15 mouse cellular contexts compared by ENCODE assay signal in genomic region chrX:114694540-114694939, GRCm38 (mm10).
"Had no signal": no experiment of that assay in that cellular context is flagged by ENCODE, and none has a peak within 500 bp of the region (broad histone marks: within the 10 kb centered on the region; RNA-seq: fewer than 3 reads in every experiment).

No protein-coding gene starts in this region.

- H3K36me3 ChIP-seq: limb, embryonic 12.5 days; liver, embryonic 15.5 days had no signal

- H3K9ac ChIP-seq: limb, embryonic 12.5 days; liver, embryonic 15.5 days had no signal

- H3K4me3 ChIP-seq: layer of hippocampus, adult 2 months; limb, embryonic 12.5 days; liver, embryonic 15.5 days; megakaryocyte, embryonic 14.5 days had no signal

- H3K4me2 ChIP-seq: limb, embryonic 12.5 days; liver, embryonic 15.5 days; midbrain, embryonic 11.5 days had no signal

- H3K9me3 ChIP-seq: limb, embryonic 12.5 days; liver, embryonic 15.5 days; megakaryocyte, embryonic 14.5 days had no signal

- H3K4me1 ChIP-seq: limb, embryonic 12.5 days; liver, embryonic 15.5 days; megakaryocyte, embryonic 14.5 days had no signal

- ATAC-seq: midbrain, embryonic 16.5 days had no signal

- DNase-seq: kidney, postnatal 10 days; kidney, postnatal 4 days; liver; lung, adult 2 months; lung, postnatal 10 days; right cerebral cortex, postnatal 14 days; thymus, adult 2 months; thymus, postnatal 25 days had no signal

- H3K27ac ChIP-seq: layer of hippocampus, adult 2 months; limb, embryonic 12.5 days; liver, embryonic 15.5 days; macrophage had no signal

- H3K27me3 ChIP-seq: limb, embryonic 12.5 days; liver, embryonic 15.5 days; megakaryocyte, embryonic 14.5 days had no signal
